Mouse (Mus musculus): ENCODE data around the gene Auts2.

DNA sequence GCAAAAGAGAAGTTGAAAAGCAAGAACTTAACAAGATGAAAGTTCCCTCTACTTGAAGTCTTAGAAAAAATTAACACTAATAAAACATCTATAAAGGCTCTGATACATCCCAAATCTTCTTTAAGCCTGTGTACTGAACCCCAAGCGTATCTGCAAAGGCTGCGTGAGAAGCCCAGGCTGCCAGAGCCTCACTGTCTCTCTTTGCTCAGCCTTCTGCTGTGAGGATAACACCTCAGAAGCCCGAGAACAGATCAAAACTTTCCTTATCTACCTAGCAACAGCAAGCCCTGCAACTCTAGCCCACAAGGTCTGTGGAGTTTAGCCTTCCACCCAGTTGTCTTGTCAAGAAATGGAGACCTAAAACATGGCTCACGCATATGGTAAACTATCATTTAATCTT lies 240.4 kb downstream of the Auts2 start:
- TF ChIP-seq CTCF (IDR thresholded peaks at IDR 0.05; ENCODE audit: insufficient read depth, low read length) (no peak), POLR2A (IDR thresholded peaks at IDR 0.05; ENCODE audit: borderline replicate concordance, extremely low read depth, low read depth, low read length) (no peak)

Data from lung, adult 2 months (tissue).